Mouse (Mus musculus) limb, embryonic 10.5 days (tissue): Measurements from ENCODE around the gene Prg2. TPM values are rescaled to one million over a fixed set of nuclear protein-coding genes. Genes with fewer than 3 reads are reported as not detected.
A peak's percentile ranks its signal among the peaks of the same experiment; 100 is the strongest.

Experiments used
- DNase-seq: peaks from one replicate; pipeline ENCODE4 v3.0.0-alpha.2; 2017; ENCODE audit warnings: low spot score
- H3K27ac ChIP-seq: fragments of 300-500 bp; sonication (generic); 2 replicates; pipeline ENCODE4 v1.5.1; 2016; ENCODE audit warnings: mild to moderate bottlenecking
- H3K27me3 ChIP-seq: fragments of 300-500 bp; sonication (generic); 2 replicates; pipeline ENCODE4 v1.6.1; 2016; ENCODE audit warnings: low read depth, mild to moderate bottlenecking; ENCODE audit not compliant: poor library complexity, severe bottlenecking
- H3K36me3 ChIP-seq: fragments of 300-500 bp; sonication (generic); 2 replicates; pipeline ENCODE4 v1.6.1; 2016; ENCODE audit warnings: mild to moderate bottlenecking, moderate library complexity
- H3K4me1 ChIP-seq: fragments of 300-500 bp; sonication (generic); 2 replicates; pipeline ENCODE4 v1.6.1; 2016
- H3K4me3 ChIP-seq: fragments of 300-500 bp; sonication (generic); 2 replicates; pipeline ENCODE4 v1.5.1; 2016; ENCODE audit warnings: mild to moderate bottlenecking, moderate library complexity
- H3K9me3 ChIP-seq: fragments of 300-500 bp; sonication (generic); replicated peaks from 2 replicates; pipeline ENCODE4 v1.6.1; 2016; ENCODE audit warnings: mild to moderate bottlenecking
- WGBS: fragments of 180-500 bp; shearing (Covaris S2); methylation state at CpG from one replicate; pipeline ENCODE4 v1.1.7; 2016; 5-methylcytosine and 5-hydroxymethylcytosine counted together
- polyA plus RNA-seq: library from polyadenylated mRNA; unstranded; fragments of >200 nt; fragmentation: Nextera tagmentation; extraction: Ambion mirVana; gene quantifications from 2 replicates; pipeline ENCODE4 v1.2.1, GENCODE M21; 2016

Prg2 gene
- polyA plus RNA-seq, 1 experiment from 2014 or later, result 0.18 TPM

GRCm38 (mm10) chr2:84948252-84948651 is 32.0 kb upstream of the Prg2 start:
- DNase-seq, result no peak
- Histone ChIP-seq H3K27ac (no peak overlapping the region), H3K4me1 (no peaks in the 10 kb centered on the region), H3K9me3 (no peaks in the 10 kb centered on the region), H3K27me3 (no peaks in the 10 kb centered on the region), H3K4me3 (no peak overlapping the region), H3K36me3 (peaks cover 93% of the 10 kb centered on the region)
- 92% methylated on average over 7 of the region's 7 CpGs for WGBS

GRCm38 (mm10) chr2:84948721-84949120 is 31.5 kb upstream of the Prg2 start:
- H3K27me3 ChIP-seq, result no peaks in the 10 kb centered on the region
- no peak for DNase-seq
- H3K27ac ChIP-seq, result no peak overlapping the region
- no peaks in the 10 kb centered on the region for H3K9me3 ChIP-seq
- H3K36me3 ChIP-seq, result peaks cover 98% of the 10 kb centered on the region
- no peak overlapping the region for H3K4me3 ChIP-seq
- WGBS, result 91% methylated on average over 2 of the region's 2 CpGs
- no peaks in the 10 kb centered on the region for H3K4me1 ChIP-seq

- Histone ChIP-seq H3K27me3 (no peaks in the 10 kb centered on the region), H3K4me1 (no peaks in the 10 kb centered on the region), H3K36me3 (peaks cover 97% of the 10 kb centered on the region), H3K9me3 (no peaks in the 10 kb centered on the region), H3K4me3 (no peak overlapping the region), H3K27ac (no peak overlapping the region)
- peak; percentile 17 for DNase-seq
- 94% methylated on average over 8 of the region's 8 CpGs for WGBS
These were observed 29.2 kb upstream of the Prg2 start for GRCm38 (mm10) chr2:84951027-84951426.

- no peak for DNase-seq
- no peak overlapping the region for H3K27ac ChIP-seq
- H3K4me1 ChIP-seq, result no peaks in the 10 kb centered on the region
- 98% methylated on average over 1 of the region's 1 CpGs for WGBS
- H3K9me3 ChIP-seq, result no peaks in the 10 kb centered on the region
- H3K36me3 ChIP-seq, result peaks cover 97% of the 10 kb centered on the region
- H3K27me3 ChIP-seq, result no peaks in the 10 kb centered on the region
- H3K4me3 ChIP-seq, result no peak overlapping the region
These were observed 28.0 kb upstream of the Prg2 start for GRCm38 (mm10) chr2:84952251-84952650.

- Histone ChIP-seq H3K36me3 (peaks cover 97% of the 10 kb centered on the region), H3K9me3 (no peaks in the 10 kb centered on the region), H3K27me3 (no peaks in the 10 kb centered on the region), H3K4me3 (no peak overlapping the region), H3K4me1 (no peaks in the 10 kb centered on the region), H3K27ac (no peak overlapping the region)
- WGBS, result 86% methylated on average over 4 of the region's 4 CpGs
- no peak for DNase-seq
These were observed 27.6 kb upstream of the Prg2 start for GRCm38 (mm10) chr2:84952693-84953092.

- WGBS, result 92% methylated on average over 9 of the region's 9 CpGs
- Histone ChIP-seq H3K9me3 (no peaks in the 10 kb centered on the region), H3K27ac (no peak overlapping the region), H3K4me3 (no peak overlapping the region), H3K4me1 (no peaks in the 10 kb centered on the region), H3K27me3 (no peaks in the 10 kb centered on the region), H3K36me3 (peaks cover 87% of the 10 kb centered on the region)
- no peak for DNase-seq
These were observed 24.8 kb upstream of the Prg2 start for GRCm38 (mm10) chr2:84955435-84955834.

GRCm38 (mm10) chr2:84956274-84956673 is 24.0 kb upstream of the Prg2 start:
- Histone ChIP-seq H3K27ac (no peak overlapping the region), H3K4me3 (no peak overlapping the region), H3K36me3 (peaks cover 78% of the 10 kb centered on the region), H3K27me3 (no peaks in the 10 kb centered on the region), H3K9me3 (no peaks in the 10 kb centered on the region), H3K4me1 (no peaks in the 10 kb centered on the region)
- peak; percentile 66 for DNase-seq
- WGBS, result 63% methylated on average over 5 of the region's 5 CpGs

GRCm38 (mm10) chr2:84958588-84959264 is 21.5 kb upstream of the Prg2 start:
- no peaks in the 10 kb centered on the region for H3K4me1 ChIP-seq
- 89% methylated on average over 11 of the region's 11 CpGs for WGBS
- H3K4me3 ChIP-seq, result no peak overlapping the region
- H3K27me3 ChIP-seq, result no peaks in the 10 kb centered on the region
- peak; percentile 19 for DNase-seq
- peaks cover 54% of the 10 kb centered on the region for H3K36me3 ChIP-seq
- no peak overlapping the region for H3K27ac ChIP-seq
- H3K9me3 ChIP-seq, result no peaks in the 10 kb centered on the region

- peaks cover 31% of the 10 kb centered on the region for H3K36me3 ChIP-seq
- no peaks in the 10 kb centered on the region for H3K4me1 ChIP-seq
- no peak overlapping the region for H3K27ac ChIP-seq
- H3K27me3 ChIP-seq, result no peaks in the 10 kb centered on the region
- 84% methylated on average over 2 of the region's 2 CpGs for WGBS
- no peak overlapping the region for H3K4me3 ChIP-seq
- DNase-seq, result no peak
- H3K9me3 ChIP-seq, result no peaks in the 10 kb centered on the region
These were observed 19.0 kb upstream of the Prg2 start for GRCm38 (mm10) chr2:84961300-84961699.

GRCm38 (mm10) chr2:84961901-84962300 is 18.4 kb upstream of the Prg2 start:
- Histone ChIP-seq H3K4me3 (no peak overlapping the region), H3K4me1 (no peaks in the 10 kb centered on the region), H3K36me3 (peaks cover 25% of the 10 kb centered on the region), H3K27ac (no peak overlapping the region), H3K27me3 (no peaks in the 10 kb centered on the region), H3K9me3 (no peaks in the 10 kb centered on the region)
- DNase-seq, result peak; percentile 12
- 86% methylated on average over 3 of the region's 3 CpGs for WGBS

- Histone ChIP-seq H3K27me3 (no peaks in the 10 kb centered on the region), H3K27ac (no peak overlapping the region), H3K36me3 (peaks cover 14% of the 10 kb centered on the region), H3K9me3 (no peaks in the 10 kb centered on the region), H3K4me3 (no peak overlapping the region), H3K4me1 (no peaks in the 10 kb centered on the region)
- WGBS, result 46% methylated on average over 6 of the region's 6 CpGs
- DNase-seq, result peak; percentile 21
These were observed 17.3 kb upstream of the Prg2 start for GRCm38 (mm10) chr2:84962906-84963507.

- WGBS, result 91% methylated on average over 7 of the region's 7 CpGs
- Histone ChIP-seq H3K9me3 (no peaks in the 10 kb centered on the region), H3K27me3 (no peaks in the 10 kb centered on the region), H3K36me3 (peaks cover 2% of the 10 kb centered on the region; the same call in 1 of the 2 replicates), H3K27ac (no peak overlapping the region), H3K4me1 (no peaks in the 10 kb centered on the region), H3K4me3 (no peak overlapping the region)
- peak; percentile 10 for DNase-seq
These were observed 16.0 kb upstream of the Prg2 start for GRCm38 (mm10) chr2:84964111-84964801.

- no peak overlapping the region for H3K4me3 ChIP-seq
- H3K4me1 ChIP-seq, result no peaks in the 10 kb centered on the region
- no peak for DNase-seq
- no peak overlapping the region for H3K27ac ChIP-seq
- no peaks in the 10 kb centered on the region for H3K27me3 ChIP-seq
- H3K36me3 ChIP-seq, result no peaks in the 10 kb centered on the region
- no peaks in the 10 kb centered on the region for H3K9me3 ChIP-seq
- WGBS, result 93% methylated on average over 5 of the region's 5 CpGs
These were observed 12.8 kb upstream of the Prg2 start for GRCm38 (mm10) chr2:84967318-84967991.
